Mouse (Mus musculus) olfactory bulb, adult 2 months (tissue): Measurements from ENCODE around the gene Capns2.

Source experiments
- CTCF ChIP-seq: fragments of 200-500 bp; IDR thresholded peaks from 2 replicates; pipeline ENCODE4 v1.5.1; 2012; ENCODE audit warnings: low read depth, mild to moderate bottlenecking, low read length, moderate library complexity; ENCODE audit not compliant: insufficient read depth
- POLR2A ChIP-seq: fragments of 200-500 bp; IDR thresholded peaks from 2 replicates; pipeline ENCODE4 v1.6.1; 2012; ENCODE audit warnings: mild to moderate bottlenecking, low read depth, low read length, moderate library complexity; ENCODE audit not compliant: insufficient read depth

DNA sequence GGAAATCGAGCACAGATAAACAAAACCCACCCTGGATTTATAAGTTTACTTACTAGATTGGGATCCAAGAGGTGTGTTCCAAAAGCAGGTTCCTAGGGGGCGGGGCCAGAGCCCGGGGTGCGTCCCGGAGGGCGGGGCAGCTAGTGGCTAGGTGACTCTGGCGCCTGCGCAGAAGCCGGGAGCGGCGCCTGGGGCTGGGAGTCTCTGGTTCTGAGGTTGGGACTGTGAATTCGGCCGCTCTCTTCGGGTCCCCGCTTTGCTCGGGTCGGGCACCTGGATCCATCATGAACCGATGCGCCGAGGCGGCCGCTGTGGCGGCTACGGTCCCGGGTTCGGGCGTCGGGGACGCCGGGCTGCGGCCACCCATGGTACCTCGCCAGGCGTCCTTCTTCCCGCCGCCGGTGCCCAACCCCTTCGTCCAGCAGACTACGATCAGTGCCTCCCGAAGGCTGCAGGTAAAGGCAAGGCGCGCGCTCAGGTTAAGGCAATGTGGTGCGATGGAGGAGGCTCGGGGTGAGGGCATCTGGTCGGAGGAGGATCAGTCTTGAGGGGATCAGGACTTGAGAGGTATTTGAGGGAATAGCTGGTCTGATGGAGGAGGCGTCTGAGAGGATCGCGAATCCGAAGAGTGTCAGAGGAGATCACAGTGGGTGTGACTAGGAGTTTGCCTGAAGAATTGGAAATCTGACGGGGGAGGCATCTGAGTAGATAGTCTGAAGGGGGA lies 45.9 kb upstream of the Capns2 start, which contains the start of gene Lpcat2:
- TF ChIP-seq CTCF = no peak
- no peak for TF ChIP-seq POLR2A
